Mouse (Mus musculus) embryonic fibroblast, embryonic 13.5 days (primary cell): ENCODE data around the gene Ncf1.

ENCODE experiments used
- CTCF ChIP-seq: IDR thresholded peaks from 2 replicates; pipeline ENCODE4 v1.5.1; 2011; ENCODE audit warnings: mild to moderate bottlenecking, control low read depth, low read length, moderate library complexity, borderline replicate concordance; ENCODE audit not compliant: insufficient read depth
- POLR2A ChIP-seq: IDR thresholded peaks from 2 replicates; pipeline ENCODE4 v1.6.1; 2011; ENCODE audit warnings: low read depth, mild to moderate bottlenecking, control low read depth, low read length, moderate library complexity

- no peak for TF ChIP-seq POLR2A
- TF ChIP-seq CTCF = no peak
Observed at GRCm38 (mm10) chr5:134260001-134260636, 30.7 kb upstream of the Ncf1 start.
